Mouse (Mus musculus) brain, embryonic 14.5 days (tissue): ENCODE data around the gene Klf7.

Source experiments
- CTCF ChIP-seq: fragments of 200-500 bp; IDR thresholded peaks from 2 replicates; pipeline ENCODE4 v1.5.1; 2012; ENCODE audit warnings: inconsistent platforms, mild to moderate bottlenecking, moderate library complexity, borderline replicate concordance; ENCODE audit not compliant: insufficient read depth, insufficient read length; ENCODE audit errors: extremely low read depth
- POLR2A ChIP-seq: fragments of 200-500 bp; IDR thresholded peaks from 2 replicates; pipeline ENCODE4 v1.6.1; 2012; ENCODE audit warnings: mild to moderate bottlenecking, inconsistent platforms, borderline replicate concordance; ENCODE audit not compliant: poor library complexity, insufficient read depth, insufficient read length, severe bottlenecking; ENCODE audit errors: extremely low read depth

DNA sequence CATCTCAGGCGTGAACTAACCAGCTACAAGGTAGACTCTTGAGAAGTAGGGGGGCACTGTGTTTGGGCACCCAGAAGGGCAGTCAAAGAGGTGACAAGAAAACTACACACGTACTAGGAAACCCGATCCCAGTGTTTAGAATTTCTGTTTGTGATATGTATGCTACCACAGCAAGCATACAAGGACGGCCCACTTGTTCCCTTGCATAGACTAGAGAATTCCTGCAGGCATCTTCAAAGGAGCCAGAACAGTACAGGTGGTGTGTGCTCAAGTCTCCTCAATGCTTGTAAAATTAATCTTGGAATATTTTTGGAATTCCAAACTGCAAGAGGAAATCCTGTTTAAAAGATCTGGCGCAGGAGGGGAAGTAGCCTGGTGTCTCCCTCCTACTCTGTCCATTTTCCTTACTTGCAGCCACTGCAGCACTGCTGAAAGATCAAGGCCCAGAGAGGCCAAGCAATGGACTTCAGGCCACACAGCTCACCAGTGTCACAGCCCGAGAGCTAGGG is 102.9 kb downstream of the Klf7 start:
- TF ChIP-seq CTCF (no peak), POLR2A (no peak)
